Mouse (Mus musculus): ENCODE results near the gene Cks1brt. TPM values are rescaled to one million over a fixed set of nuclear protein-coding genes. Genes with fewer than 3 reads are reported as not detected.
"Not testable (repeated sequence)": the region's sequence is repeated elsewhere in the genome, so short reads cannot be mapped to it uniquely, and the experiment has no call there.

Gene Cks1brt
- polyA plus RNA-seq (2011; ENCODE audit: insufficient read depth, insufficient read length, low read depth, missing spikeins) = 1.3 and 1.5 TPM in 2 replicates

- Histone ChIP-seq H3K9ac (ENCODE audit: low read depth, poor library complexity, severe bottlenecking) (no peak within 1 kb of the TSS), H3K27me3 (ENCODE audit: control insufficient read depth, insufficient read depth, low read length, poor library complexity, severe bottlenecking) (no peaks in the 10 kb centered on the region), H3K9me3 (replicated peaks; ENCODE audit: control insufficient read depth, insufficient read depth, low read length, poor library complexity, severe bottlenecking) (peaks cover 30% of the 10 kb centered on the region), H3K4me3 (ENCODE audit: low read depth, low read length) (no peak within 1 kb of the TSS), H3K36me3 (ENCODE audit: control insufficient read depth, insufficient read depth, low read length, poor library complexity, severe bottlenecking) (no peaks in the 10 kb centered on the region), H3K4me1 (ENCODE audit: control insufficient read depth, insufficient read depth, low read length) (no peaks in the 10 kb centered on the region), H3K27ac (ENCODE audit: insufficient read depth, low read length) (no peak within 1 kb of the TSS)
- TF ChIP-seq EP300 (IDR thresholded peaks at IDR 0.05; ENCODE audit: insufficient read depth, low read depth, low read length) (no peak), POLR2A (IDR thresholded peaks at IDR 0.05; ENCODE audit: insufficient read depth, low read length) (no peak), CTCF (IDR thresholded peaks at IDR 0.05; ENCODE audit: low read depth, low read length) (no peak)
Observed at GRCm38 (mm10) chr8:85151624-85152023, at the start of gene Cks1brt. Gene Cks1brt, plus strand, starts transcription at chr8:85151924.

GRCm38 (mm10) chr8:85113241-85113640 lies 38.5 kb upstream of the Cks1brt start:
- TF ChIP-seq EP300 (IDR thresholded peaks at IDR 0.05; ENCODE audit: insufficient read depth, low read depth, low read length) (no peak), CTCF (IDR thresholded peaks at IDR 0.05; ENCODE audit: low read depth, low read length) (no peak), POLR2A (IDR thresholded peaks at IDR 0.05; ENCODE audit: insufficient read depth, low read length) (no peak)
- no peaks in the 10 kb centered on the region for H3K4me1 ChIP-seq (ENCODE audit: control insufficient read depth, insufficient read depth, low read length)
- no peak overlapping the region for H3K27ac ChIP-seq (ENCODE audit: insufficient read depth, low read length)
- no peak overlapping the region for H3K4me3 ChIP-seq (ENCODE audit: low read depth, low read length)
- no peaks in the 10 kb centered on the region for H3K36me3 ChIP-seq (ENCODE audit: control insufficient read depth, insufficient read depth, low read length, poor library complexity, severe bottlenecking)
- no peak overlapping the region for H3K9ac ChIP-seq (ENCODE audit: low read depth, poor library complexity, severe bottlenecking)
- 0 out of 2 replicates have a peak, but pooled peaks cover 2% of the 10 kb centered on the region for H3K27me3 ChIP-seq (ENCODE audit: control insufficient read depth, insufficient read depth, low read length, poor library complexity, severe bottlenecking)
- H3K9me3 ChIP-seq (replicated peaks; ENCODE audit: control insufficient read depth, insufficient read depth, low read length, poor library complexity, severe bottlenecking) = no peaks in the 10 kb centered on the region

GRCm38 (mm10) chr8:85115501-85115900 lies 36.2 kb upstream of the Cks1brt start:
- Histone ChIP-seq H3K27me3 (ENCODE audit: control insufficient read depth, insufficient read depth, low read length, poor library complexity, severe bottlenecking) (no peaks in the 10 kb centered on the region), H3K4me1 (ENCODE audit: control insufficient read depth, insufficient read depth, low read length) (no peaks in the 10 kb centered on the region), H3K27ac (ENCODE audit: insufficient read depth, low read length) (peak overlapping the region; percentile 4; the same call in 1 of the 2 replicates), H3K4me3 (ENCODE audit: low read depth, low read length) (no peak overlapping the region), H3K36me3 (ENCODE audit: control insufficient read depth, insufficient read depth, low read length, poor library complexity, severe bottlenecking) (no peaks in the 10 kb centered on the region), H3K9me3 (replicated peaks; ENCODE audit: control insufficient read depth, insufficient read depth, low read length, poor library complexity, severe bottlenecking) (no peaks in the 10 kb centered on the region), H3K9ac (ENCODE audit: low read depth, poor library complexity, severe bottlenecking) (no peak overlapping the region)
- TF ChIP-seq CTCF (IDR thresholded peaks at IDR 0.05; ENCODE audit: low read depth, low read length) (no peak), POLR2A (IDR thresholded peaks at IDR 0.05; ENCODE audit: insufficient read depth, low read length) (no peak), EP300 (IDR thresholded peaks at IDR 0.05; ENCODE audit: insufficient read depth, low read depth, low read length) (no peak)

GRCm38 (mm10) chr8:85116984-85117383 lies 34.7 kb upstream of the Cks1brt start:
- no peak overlapping the region for H3K27ac ChIP-seq (ENCODE audit: insufficient read depth, low read length)
- H3K9me3 ChIP-seq (replicated peaks; ENCODE audit: control insufficient read depth, insufficient read depth, low read length, poor library complexity, severe bottlenecking) = no peaks in the 10 kb centered on the region
- H3K4me1 ChIP-seq (ENCODE audit: control insufficient read depth, insufficient read depth, low read length) = no peaks in the 10 kb centered on the region
- H3K4me3 ChIP-seq (ENCODE audit: low read depth, low read length) = no peak overlapping the region
- no peaks in the 10 kb centered on the region for H3K27me3 ChIP-seq (ENCODE audit: control insufficient read depth, insufficient read depth, low read length, poor library complexity, severe bottlenecking)
- no peak for TF ChIP-seq POLR2A (IDR thresholded peaks at IDR 0.05; ENCODE audit: insufficient read depth, low read length)
- no peak for TF ChIP-seq CTCF (IDR thresholded peaks at IDR 0.05; ENCODE audit: low read depth, low read length)
- no peak for TF ChIP-seq EP300 (IDR thresholded peaks at IDR 0.05; ENCODE audit: insufficient read depth, low read depth, low read length)
- H3K9ac ChIP-seq (ENCODE audit: low read depth, poor library complexity, severe bottlenecking) = no peak overlapping the region
- H3K36me3 ChIP-seq (ENCODE audit: control insufficient read depth, insufficient read depth, low read length, poor library complexity, severe bottlenecking) = no peaks in the 10 kb centered on the region

- Histone ChIP-seq H3K9me3 (replicated peaks; ENCODE audit: control insufficient read depth, insufficient read depth, low read length, poor library complexity, severe bottlenecking) (no peaks in the 10 kb centered on the region), H3K9ac (ENCODE audit: low read depth, poor library complexity, severe bottlenecking) (peak overlapping the region; percentile 69), H3K4me3 (ENCODE audit: low read depth, low read length) (peak overlapping the region; percentile 83), H3K4me1 (ENCODE audit: control insufficient read depth, insufficient read depth, low read length) (no peaks in the 10 kb centered on the region), H3K27ac (ENCODE audit: insufficient read depth, low read length) (no peak overlapping the region), H3K36me3 (ENCODE audit: control insufficient read depth, insufficient read depth, low read length, poor library complexity, severe bottlenecking) (no peaks in the 10 kb centered on the region), H3K27me3 (ENCODE audit: control insufficient read depth, insufficient read depth, low read length, poor library complexity, severe bottlenecking) (0 out of 2 replicates have a peak, but pooled peaks cover 2% of the 10 kb centered on the region)
- no peak for TF ChIP-seq CTCF (IDR thresholded peaks at IDR 0.05; ENCODE audit: low read depth, low read length)
- TF ChIP-seq EP300 (IDR thresholded peaks at IDR 0.05; ENCODE audit: insufficient read depth, low read depth, low read length) = no peak
- peak; percentile 61 for TF ChIP-seq POLR2A (IDR thresholded peaks at IDR 0.05; ENCODE audit: insufficient read depth, low read length)
Observed at GRCm38 (mm10) chr8:85119052-85119981, 32.4 kb upstream of the Cks1brt start.

GRCm38 (mm10) chr8:85120251-85120650 lies 31.5 kb upstream of the Cks1brt start:
- not testable (repeated sequence) for H3K36me3 ChIP-seq (ENCODE audit: control insufficient read depth, insufficient read depth, low read length, poor library complexity, severe bottlenecking); H3K27me3 ChIP-seq (ENCODE audit: control insufficient read depth, insufficient read depth, low read length, poor library complexity, severe bottlenecking); H3K9ac ChIP-seq (ENCODE audit: low read depth, poor library complexity, severe bottlenecking); H3K4me3 ChIP-seq (ENCODE audit: low read depth, low read length); H3K4me1 ChIP-seq (ENCODE audit: control insufficient read depth, insufficient read depth, low read length); H3K9me3 ChIP-seq (replicated peaks; ENCODE audit: control insufficient read depth, insufficient read depth, low read length, poor library complexity, severe bottlenecking); H3K27ac ChIP-seq (ENCODE audit: insufficient read depth, low read length)
